ENCODE assay signal across 8 mouse cellular contexts in the genomic region with DNA sequence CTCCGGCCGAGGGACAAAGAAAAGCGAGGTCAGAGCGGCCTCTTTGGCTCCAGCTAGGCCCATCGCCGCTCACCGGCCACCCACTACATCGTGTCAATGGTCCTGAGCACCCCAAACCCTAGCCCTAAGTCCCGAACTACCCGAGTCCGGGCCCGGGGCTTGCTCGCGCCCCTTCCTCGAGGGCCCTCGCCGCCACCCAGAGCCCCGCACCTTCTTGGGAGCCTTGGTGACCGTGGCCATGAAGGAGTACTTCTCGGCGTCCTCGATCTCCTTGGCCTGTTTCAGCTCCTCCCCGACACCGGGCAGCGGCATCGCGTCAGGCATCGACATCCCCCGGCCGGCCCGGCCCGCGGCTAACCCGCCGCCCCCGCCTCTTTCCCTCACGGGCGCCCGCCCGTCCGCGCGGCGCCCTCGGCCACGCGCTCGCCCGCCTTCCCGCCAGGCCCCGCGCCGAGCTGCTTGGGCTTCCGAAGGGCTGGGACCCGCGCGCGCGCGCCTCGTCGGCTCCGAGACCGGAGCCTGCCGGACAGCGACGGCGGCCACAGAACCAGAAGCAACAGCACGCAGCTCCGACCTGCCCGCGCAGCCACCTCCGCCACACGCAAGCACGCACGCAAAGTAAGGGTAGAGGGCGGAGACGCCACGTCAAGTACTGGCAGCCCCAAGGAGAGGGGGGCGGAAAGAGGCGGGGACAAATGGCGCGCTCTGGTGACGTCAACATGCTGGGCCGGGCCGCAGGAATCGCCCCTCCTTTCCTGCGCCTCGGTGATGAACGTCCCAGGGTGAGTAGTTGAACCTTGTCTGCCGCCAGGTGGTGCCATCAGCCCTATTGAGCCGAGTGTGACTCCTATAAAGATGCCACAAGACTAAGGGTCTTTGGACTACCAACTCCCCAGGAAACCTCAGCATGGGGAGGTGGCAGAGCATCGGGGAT. TPM values are rescaled to one million over a fixed set of nuclear protein-coding genes. Genes with fewer than 3 reads are reported as not detected.
DNase-seq lines count a peak whose midpoint lies in the region; ATAC-seq lines count a peak whose summit lies in the region.

TSS of gene Ahcyl1 (minus strand) at position 613 of the 934 bp plus-strand sequence.

- H3K4me2 ChIP-seq in intestine, embryonic 14.5 days (ENCODE audit: low read length): peak within 1 kb of the TSS; percentile 89

- peak within 1 kb of the TSS; percentile 92 for H3K4me3 ChIP-seq in intestine, embryonic 14.5 days (ENCODE audit: low read depth, low read length)

- no peaks in the 10 kb centered on the region for H3K36me3 ChIP-seq in intestine, embryonic 14.5 days (ENCODE audit: control insufficient read depth, insufficient read depth, low read length)

- H3K27me3 ChIP-seq in intestine, embryonic 14.5 days (replicated peaks; ENCODE audit: control insufficient read depth, insufficient read depth, low read length): no peaks in the 10 kb centered on the region

- intact Hi-C loops in left cerebral cortex, postnatal 14 days (cut with DNase I): loop anchor here (1.0 to 5.0 kb wide), 4 partner anchors 56 to 376 kb away; no protein-coding TSS in a partner anchor

- peak within 1 kb of the TSS; percentile 90 for H3K27ac ChIP-seq in intestine, embryonic 14.5 days (ENCODE audit: low read depth)

- peak; percentile 98 for DNase-seq in adrenal gland, adult 18-20 months (ENCODE audit: low spot score in 2 of 2)
- DNase-seq in embryo, embryonic 11 days: peak; percentile 98
- peak; percentile 98 for DNase-seq in gastrocnemius, postnatal 25 days
- peak; percentile 99 for DNase-seq in intestine, embryonic 14.5 days (ENCODE audit: low spot score)
- DNase-seq in left cerebral cortex, postnatal 14 days (ENCODE audit: low spot score in 2 of 2): peak; percentile 99
- peak; percentile 98 for DNase-seq in mesoderm, embryonic 11.5 days (ENCODE audit: low read depth, low spot score)
- peak; percentile 99 for DNase-seq in right cerebral cortex, postnatal 36 days (ENCODE audit: low spot score in 2 of 2)
- DNase-seq in yolk sac, embryonic 10.5 days (ENCODE audit: low spot score): peak; percentile 99

- H3K9ac ChIP-seq in intestine, embryonic 14.5 days (ENCODE audit: low read length): peak within 1 kb of the TSS; percentile 98

- under 1% methylated on average over 90 of the region's 93 CpGs for WGBS in intestine, embryonic 14.5 days

- peak; percentile 98 for ATAC-seq in intestine, embryonic 14.5 days (replicated peaks; ENCODE audit: low FRiP score, low TSS enrichment, low read depth)

- peaks cover 21% of the 10 kb centered on the region for H3K4me1 ChIP-seq in intestine, embryonic 14.5 days (replicated peaks; ENCODE audit: control insufficient read depth, insufficient read depth, low read length)

- H3K9me3 ChIP-seq in intestine, embryonic 14.5 days (ENCODE audit: control insufficient read depth, low read length): no peaks in the 10 kb centered on the region

RNA-seq across cellular contexts. Expression of gene Ahcyl1, which starts in this region (rescaled TPM):
- total RNA-seq in adrenal gland, adult 18-20 months (2021): 100 to 1,000 TPM; 252 to 308 TPM
- total RNA-seq in gastrocnemius, postnatal 25 days (2021): 10 to 100 TPM; 30.7 to 31.8 TPM
- 95.0 and 104 TPM in 2 replicates for polyA plus RNA-seq in intestine, embryonic 14.5 days (2014; fragmentation: Nextera tagmentation; extraction: Ambion mirVana)
- 100 to 1,000 TPM; 304 to 313 TPM for total RNA-seq in left cerebral cortex, postnatal 14 days (2021)

Comparison
In these comparisons a context has a peak if more than half of its experiments do, and no peak if none do; other contexts are left out.
1. Peak in every context shown above with its lines: DNase-seq, ATAC-seq, H3K4me3 ChIP-seq and H3K27ac ChIP-seq.
2. RNA of gene Ahcyl1 (total RNA-seq): 304 to 313 TPM in left cerebral cortex, postnatal 14 days and 252 to 308 TPM in adrenal gland, adult 18-20 months; 30.7 to 31.8 TPM in gastrocnemius, postnatal 25 days; every median in the first group is over 4 times any median in the second.